Mouse (Mus musculus): ENCODE results near the gene Ppara.

- TF ChIP-seq CTCF (IDR thresholded peaks at IDR 0.05; ENCODE audit: low read depth) = no peak
- no peak for TF ChIP-seq EP300 (IDR thresholded peaks at IDR 0.05; ENCODE audit: low read depth)
Observed at GRCm38 (mm10) chr15:85748466-85748865, 13.7 kb downstream of the Ppara start.

Data from liver, embryonic 14.5 days (tissue).